Comparison of ENCODE assay signal across 15 mouse cellular contexts in genomic region chr12:79384787-79385186, GRCm38 (mm10).
DNase-seq lines count a peak whose midpoint lies in the region; ATAC-seq and TF ChIP-seq lines count a peak whose summit lies in the region.
"Had no signal": no experiment of that assay in that cellular context is flagged by ENCODE, and none has a peak within 500 bp of the region (broad histone marks: within the 10 kb centered on the region; RNA-seq: fewer than 3 reads in every experiment).

No protein-coding gene starts in this region.

- no peaks in the 10 kb centered on the region for H3K27me3 ChIP-seq in heart, embryonic 14.5 days (ENCODE audit: control insufficient read depth, insufficient read depth, low read length)
- H3K27me3 ChIP-seq in lung, embryonic 16.5 days (ENCODE audit: control insufficient read depth, insufficient read depth, low read depth, low read length), result no peaks in the 10 kb centered on the region
- H3K27me3 ChIP-seq in midbrain, embryonic 16.5 days (ENCODE audit: control insufficient read depth, insufficient read depth, low read depth, low read length), result no peaks in the 10 kb centered on the region
- H3K27me3 ChIP-seq: hindbrain, embryonic 12.5 days; midbrain, embryonic 13.5 days; neural tube, embryonic 13.5 days had no signal

- H3K4me2 ChIP-seq in heart, embryonic 14.5 days (ENCODE audit: low read length), result peak overlapping the region; percentile 45
- peak overlapping the region; percentile 34; the same call in 1 of the 2 replicates for H3K4me2 ChIP-seq in lung, embryonic 16.5 days (ENCODE audit: low read depth, low read length)
- no peak overlapping the region for H3K4me2 ChIP-seq in midbrain, embryonic 16.5 days (ENCODE audit: low read length)
- H3K4me2 ChIP-seq: hindbrain, embryonic 12.5 days; midbrain, embryonic 13.5 days; neural tube, embryonic 13.5 days had no signal

- intact Hi-C loops in heart, postnatal 25 days (cut with DNase I), result no loop called here

- H3K27ac ChIP-seq in heart, embryonic 14.5 days (replicated peaks in 1 of 2; ENCODE audit: control insufficient read depth in 1 of 2, insufficient read depth in 1 of 2, low read depth in 2 of 2, low read length in 2 of 2), result peak overlapping the region; percentile 49 to 51
- 0 out of 2 replicates have a peak overlapping the region, but pooled peaks have one; percentile 12 for H3K27ac ChIP-seq in embryonic fibroblast, embryonic 13.5 days (ENCODE audit: insufficient read depth, low read length)
- peak overlapping the region; percentile 79 for H3K27ac ChIP-seq in lung, embryonic 16.5 days (ENCODE audit: low read length)
- no peak overlapping the region for H3K27ac ChIP-seq in midbrain, embryonic 16.5 days (ENCODE audit: low read length)
- H3K27ac ChIP-seq: hindbrain, embryonic 12.5 days; liver, embryonic 14.5 days; midbrain, embryonic 13.5 days; neural tube, embryonic 13.5 days had no signal

- peaks cover 13 to 37% of the 10 kb centered on the region in 2 experiments for H3K4me1 ChIP-seq in heart, embryonic 14.5 days (ENCODE audit: control insufficient read depth in 2 of 2, insufficient read depth in 2 of 2, low read length in 2 of 2)
- peaks cover 10% of the 10 kb centered on the region for H3K4me1 ChIP-seq in embryonic fibroblast, embryonic 13.5 days (ENCODE audit: control insufficient read depth, insufficient read depth, low read length)
- H3K4me1 ChIP-seq in lung, embryonic 16.5 days (replicated peaks; ENCODE audit: control insufficient read depth, insufficient read depth, low read length), result peaks cover 28% of the 10 kb centered on the region
- H3K4me1 ChIP-seq in midbrain, embryonic 16.5 days (ENCODE audit: control insufficient read depth, insufficient read depth, low read length), result no peaks in the 10 kb centered on the region
- H3K4me1 ChIP-seq: hindbrain, embryonic 12.5 days; neural tube, embryonic 13.5 days had no signal

- WGBS in heart, embryonic 14.5 days, result 30% methylated on average over 9 of the region's 9 CpGs
- 15% methylated on average over 9 of the region's 9 CpGs for WGBS in lung, embryonic 16.5 days
- WGBS in midbrain, embryonic 16.5 days, result 58% methylated on average over 9 of the region's 9 CpGs

- no peak for TF ChIP-seq CTCF in embryonic fibroblast, embryonic 13.5 days (IDR thresholded peaks at IDR 0.05; ENCODE audit: borderline replicate concordance, insufficient read depth, low read length)

- no peak for ATAC-seq in heart, embryonic 14.5 days (ENCODE audit: insufficient number of reproducible peaks, insufficient read depth, low FRiP score, low read depth)
- ATAC-seq in lung, embryonic 16.5 days (ENCODE audit: low read depth), result peak; percentile 45; the same call in 1 of the 2 replicates
- ATAC-seq in midbrain, embryonic 16.5 days, result no peak
- ATAC-seq: midbrain, embryonic 13.5 days had no signal

- no peaks in the 10 kb centered on the region for H3K36me3 ChIP-seq in heart, embryonic 14.5 days (ENCODE audit: control insufficient read depth, insufficient read depth, low read length)
- H3K36me3 ChIP-seq in lung, embryonic 16.5 days (ENCODE audit: control insufficient read depth, insufficient read depth, low read length), result no peaks in the 10 kb centered on the region
- H3K36me3 ChIP-seq in midbrain, embryonic 16.5 days (ENCODE audit: control insufficient read depth, insufficient read depth, low read length), result no peaks in the 10 kb centered on the region
- H3K36me3 ChIP-seq: hindbrain, embryonic 12.5 days; midbrain, embryonic 13.5 days; neural tube, embryonic 13.5 days had no signal

- TF ChIP-seq POLR2A in embryonic fibroblast, embryonic 13.5 days (IDR thresholded peaks at IDR 0.05; ENCODE audit: low read depth, low read length), result no peak

- peak overlapping the region; percentile 25 for H3K9ac ChIP-seq in heart, embryonic 14.5 days (ENCODE audit: low read length)
- peak overlapping the region; percentile 50 for H3K9ac ChIP-seq in lung, embryonic 16.5 days (ENCODE audit: low read length)
- no peak overlapping the region for H3K9ac ChIP-seq in midbrain, embryonic 16.5 days (ENCODE audit: low read depth, low read length)
- H3K9ac ChIP-seq: hindbrain, embryonic 12.5 days; liver, embryonic 14.5 days; midbrain, embryonic 13.5 days; neural tube, embryonic 13.5 days had no signal

- DNase-seq in heart, postnatal 25 days (ENCODE audit: low spot score), result no peak
- peak; percentile 30 for DNase-seq in NIH3T3 (ENCODE audit: low read depth)
- DNase-seq in adrenal gland, postnatal 4 days (ENCODE audit: low spot score in 2 of 2), result no peak
- no peak for DNase-seq in right cerebral cortex, postnatal 14 days
- DNase-seq: adrenal gland, adult 2 months; gastrocnemius, postnatal 10 days; kidney, adult 9 months had no signal

- H3K9me3 ChIP-seq in heart, embryonic 14.5 days (ENCODE audit: control insufficient read depth, low read length), result no peaks in the 10 kb centered on the region
- no peaks in the 10 kb centered on the region for H3K9me3 ChIP-seq in lung, embryonic 16.5 days (ENCODE audit: control insufficient read depth, low read length)
- no peaks in the 10 kb centered on the region for H3K9me3 ChIP-seq in midbrain, embryonic 16.5 days (replicated peaks; ENCODE audit: control insufficient read depth, low read length, poor library complexity, severe bottlenecking)
- H3K9me3 ChIP-seq: hindbrain, embryonic 12.5 days; midbrain, embryonic 13.5 days; neural tube, embryonic 13.5 days had no signal

- H3K4me3 ChIP-seq in heart, embryonic 14.5 days (ENCODE audit: control insufficient read depth in 1 of 2, insufficient read depth in 1 of 2, low read depth in 1 of 2, low read length in 2 of 2), result no peak overlapping the region
- no peak overlapping the region for H3K4me3 ChIP-seq in embryonic fibroblast, embryonic 13.5 days (ENCODE audit: insufficient read depth, low read length)
- no peak overlapping the region for H3K4me3 ChIP-seq in lung, embryonic 16.5 days (ENCODE audit: low read length)
- no peak overlapping the region for H3K4me3 ChIP-seq in midbrain, embryonic 16.5 days (ENCODE audit: low read depth, low read length)
- H3K4me3 ChIP-seq: hindbrain, embryonic 12.5 days; midbrain, embryonic 13.5 days; neural tube, embryonic 13.5 days had no signal
